Mouse (Mus musculus) heart, postnatal 0 days (tissue): Measurements from ENCODE around the gene Psmb7. TPM values are rescaled to one million over a fixed set of nuclear protein-coding genes. Genes with fewer than 3 reads are reported as not detected.

ENCODE experiments used
- ATAC-seq: fragments of 200-750 bp; cut with Nextera tagmentation; 2 replicates; pipeline ENCODE4 v1.8.0; 2017; ENCODE audit warnings: low read depth, moderate number of reproducible peaks, moderate library complexity; ENCODE audit not compliant: insufficient read depth
- DNase-seq: peaks from one replicate; pipeline ENCODE4 v3.0.0-alpha.2; 2016; ENCODE audit warnings: low spot score
- H3K27ac ChIP-seq: fragments of 300-500 bp; sonication (generic); 2 replicates; pipeline ENCODE4 v1.5.1; 2014; ENCODE audit warnings: low read depth, mild to moderate bottlenecking
- H3K27me3 ChIP-seq: fragments of 300-500 bp; sonication (generic); 2 replicates; pipeline ENCODE4 v1.6.1; 2014; ENCODE audit warnings: low read length, mixed read lengths; ENCODE audit not compliant: control insufficient read depth, insufficient read depth
- H3K36me3 ChIP-seq: fragments of 300-500 bp; sonication (generic); replicated peaks from 2 replicates; pipeline ENCODE4 v1.6.1; 2014; ENCODE audit warnings: low read length, mixed read lengths; ENCODE audit not compliant: control insufficient read depth, insufficient read depth
- H3K4me1 ChIP-seq: fragments of 300-500 bp; sonication (generic); 2 replicates; pipeline ENCODE4 v1.6.1; 2014; ENCODE audit warnings: antibody characterized with exemption; ENCODE audit not compliant: control insufficient read depth, insufficient read depth
- H3K4me2 ChIP-seq: fragments of 300-500 bp; sonication (generic); 2 replicates; pipeline ENCODE4 v1.6.1; 2014; ENCODE audit warnings: low read depth, mild to moderate bottlenecking, low read length, moderate library complexity
- H3K4me3 ChIP-seq: fragments of 300-500 bp; sonication (generic); 2 replicates; pipeline ENCODE4 v1.5.1; 2014; ENCODE audit warnings: low read depth, low read length
- H3K9ac ChIP-seq: fragments of 300-500 bp; sonication (generic); replicated peaks from 2 replicates; pipeline ENCODE4 v1.6.1; 2014; ENCODE audit warnings: low read depth, low read length, mixed read lengths
- H3K9me3 ChIP-seq: fragments of 300-500 bp; sonication (generic); replicated peaks from 2 replicates; pipeline ENCODE4 v1.6.1; 2016; ENCODE audit warnings: low read length; ENCODE audit not compliant: control insufficient read depth
- CTCF ChIP-seq: IDR thresholded peaks from 2 replicates; pipeline ENCODE4 v1.5.1; 2016; ENCODE audit warnings: antibody characterized with exemption, control low read depth, low read depth
- EP300 ChIP-seq: IDR thresholded peaks from 2 replicates; pipeline ENCODE4 v1.6.1; 2016; ENCODE audit warnings: antibody characterized with exemption, low read depth
- WGBS: fragments of 180-500 bp; shearing (Covaris S2); extraction: QIAGEN DNeasy Blood & Tissue Kit; methylation state at CpG from one replicate; pipeline ENCODE4 v1.1.7; 2014; 5-methylcytosine and 5-hydroxymethylcytosine counted together
- polyA plus RNA-seq: library from polyadenylated mRNA; unstranded; fragments of >200 nt; fragmentation: Nextera tagmentation; extraction: Ambion mirVana; gene quantifications from 2 replicates; pipeline ENCODE4 v1.2.1, GENCODE M21; 2015
- total RNA-seq: library from RNA; depleted of rRNA; stranded (reverse); fragments of >200 nt; gene quantifications from 2 replicates; pipeline ENCODE4 v1.2.3, GENCODE M21; 2014; ENCODE audit warnings: low replicate concordance

Gene Psmb7
- total and polyA plus RNA-seq, 2 experiments from 2014 or later, result 220 to 241 TPM

GRCm38 (mm10) chr2:38583982-38584381 is 59.9 kb downstream of the Psmb7 start:
- WGBS, result 52% methylated on average over 2 of the region's 2 CpGs
- no peak overlapping the region for H3K9ac ChIP-seq
- no peaks in the 10 kb centered on the region for H3K9me3 ChIP-seq
- no peak overlapping the region for H3K4me2 ChIP-seq
- ATAC-seq (no peak), DNase-seq (no peak)
- H3K27me3 ChIP-seq, result no peaks in the 10 kb centered on the region
- H3K27ac ChIP-seq, result no peak overlapping the region
- no peak for TF ChIP-seq CTCF
- TF ChIP-seq EP300, result no peak
- no peaks in the 10 kb centered on the region for H3K4me1 ChIP-seq
- H3K36me3 ChIP-seq, result peaks cover 46% of the 10 kb centered on the region
- H3K4me3 ChIP-seq, result no peak overlapping the region

GRCm38 (mm10) chr2:38579528-38579927 is 64.4 kb downstream of the Psmb7 start:
- no peak overlapping the region for H3K27ac ChIP-seq

GRCm38 (mm10) chr2:38578602-38579521 is 65.0 kb downstream of the Psmb7 start:
- DNase-seq (no peak), ATAC-seq (no peak)
- H3K9me3 ChIP-seq, result no peaks in the 10 kb centered on the region

More at GRCm38 (mm10) chr2:38579528-38579927, 64.4 kb downstream of the Psmb7 start:
- Histone ChIP-seq H3K36me3 (peaks cover 30% of the 10 kb centered on the region; the same call in 1 of the 2 replicates), H3K9me3 (no peaks in the 10 kb centered on the region), H3K4me2 (no peak overlapping the region), H3K9ac (no peak overlapping the region), H3K4me3 (no peak overlapping the region), H3K4me1 (no peaks in the 10 kb centered on the region), H3K27me3 (no peaks in the 10 kb centered on the region)
- 86% methylated on average over 1 of the region's 1 CpGs for WGBS
- ATAC-seq, result no peak
- TF ChIP-seq EP300 (no peak), CTCF (no peak)
- no peak for DNase-seq

GRCm38 (mm10) chr2:38574697-38575096 is 69.2 kb downstream of the Psmb7 start:
- 89% methylated on average over 2 of the region's 2 CpGs for WGBS
- H3K9ac ChIP-seq, result no peak overlapping the region
- no peaks in the 10 kb centered on the region for H3K27me3 ChIP-seq
- H3K27ac ChIP-seq, result no peak overlapping the region
- no peak overlapping the region for H3K4me2 ChIP-seq
- peaks cover 48% of the 10 kb centered on the region for H3K36me3 ChIP-seq
- no peak for DNase-seq
- no peak overlapping the region for H3K4me3 ChIP-seq
- H3K9me3 ChIP-seq, result no peaks in the 10 kb centered on the region
- ATAC-seq, result no peak
- no peaks in the 10 kb centered on the region for H3K4me1 ChIP-seq
- TF ChIP-seq CTCF (no peak), EP300 (no peak)

More at GRCm38 (mm10) chr2:38578602-38579521, 65.0 kb downstream of the Psmb7 start:
- TF ChIP-seq EP300 (no peak), CTCF (no peak)
- Histone ChIP-seq H3K4me1 (no peaks in the 10 kb centered on the region), H3K36me3 (peaks cover 26% of the 10 kb centered on the region; the same call in 1 of the 2 replicates), H3K27ac (no peak overlapping the region), H3K27me3 (no peaks in the 10 kb centered on the region), H3K4me2 (no peak overlapping the region), H3K9ac (no peak overlapping the region), H3K4me3 (no peak overlapping the region)
- WGBS, result 66% methylated on average over 13 of the region's 13 CpGs

GRCm38 (mm10) chr2:38571971-38572601 is 71.8 kb downstream of the Psmb7 start:
- Histone ChIP-seq H3K4me1 (no peaks in the 10 kb centered on the region), H3K36me3 (peaks cover 36% of the 10 kb centered on the region), H3K4me2 (no peak overlapping the region), H3K9me3 (no peaks in the 10 kb centered on the region), H3K27me3 (no peaks in the 10 kb centered on the region), H3K27ac (no peak overlapping the region), H3K4me3 (no peak overlapping the region), H3K9ac (no peak overlapping the region)
- TF ChIP-seq CTCF, result no peak
- TF ChIP-seq EP300, result no peak
- 89% methylated on average over 23 of the region's 23 CpGs for WGBS
- ATAC-seq, result no peak
- no peak for DNase-seq
